Mouse (Mus musculus) megakaryocyte, embryonic 14.5 days (primary cell): ENCODE measurements around the gene Jak1. TPM values are rescaled to one million over a fixed set of nuclear protein-coding genes. Genes with fewer than 3 reads are reported as not detected.

Experiments
- H3K27me3 ChIP-seq: replicated peaks from 2 replicates; pipeline ENCODE3; 2012; ENCODE audit warnings: inconsistent platforms
- H3K36me3 ChIP-seq: replicated peaks from 2 replicates; pipeline ENCODE3; 2012; ENCODE audit warnings: low read length, inconsistent platforms, mixed read lengths
- H3K4me1 ChIP-seq: 2 replicates; pipeline ENCODE4 v1.6.1; 2012; ENCODE audit warnings: inconsistent platforms
- H3K4me3 ChIP-seq: replicated peaks from 2 replicates; pipeline ENCODE3; 2012; ENCODE audit warnings: moderate library complexity, mild to moderate bottlenecking, inconsistent platforms
- H3K9me3 ChIP-seq: 2 replicates; pipeline ENCODE4 v1.6.1; 2012; ENCODE audit warnings: inconsistent platforms
- FLI1 ChIP-seq: IDR thresholded peaks from 2 replicates; pipeline ENCODE4 v1.6.1; 2012; ENCODE audit warnings: low read length, inconsistent platforms, mixed read lengths
- GATA1 ChIP-seq: IDR thresholded peaks from 3 replicates; pipeline ENCODE4 v1.6.1; 2012; ENCODE audit warnings: mixed read lengths, low read length, inconsistent platforms, borderline replicate concordance
- polyA plus RNA-seq: library from polyadenylated mRNA; stranded (reverse); fragments of >175 nt; gene quantifications from 2 replicates; pipeline ENCODE4 v1.2.3, GENCODE M21; 2012; ENCODE audit warnings: low replicate concordance; ENCODE audit not compliant: insufficient read depth

The Jak1 gene
- polyA plus RNA-seq, 1 experiment: 60.1 TPM

- Histone ChIP-seq H3K36me3 (no peaks in the 10 kb centered on the region), H3K4me1 (peaks cover 80% of the 10 kb centered on the region), H3K27me3 (no peaks in the 10 kb centered on the region), H3K4me3 (no peak overlapping the region), H3K9me3 (no peaks in the 10 kb centered on the region)
- no peak for TF ChIP-seq FLI1
- no peak for TF ChIP-seq GATA1
These were observed 30.7 kb upstream of the Jak1 start for GRCm38 (mm10) chr4:101295788-101296187.

- TF ChIP-seq FLI1: no peak
- no peak for TF ChIP-seq GATA1
- H3K36me3 ChIP-seq: no peaks in the 10 kb centered on the region
- H3K4me1 ChIP-seq: peaks cover 67% of the 10 kb centered on the region
- H3K9me3 ChIP-seq: no peaks in the 10 kb centered on the region
- no peaks in the 10 kb centered on the region for H3K27me3 ChIP-seq
- peak overlapping the region; percentile 95 for H3K4me3 ChIP-seq
These were observed 28.6 kb upstream of the Jak1 start for GRCm38 (mm10) chr4:101293661-101294060.

- H3K9me3 ChIP-seq: no peaks in the 10 kb centered on the region
- TF ChIP-seq FLI1: no peak
- TF ChIP-seq GATA1: no peak
These were observed 27.9 kb upstream of the Jak1 start for GRCm38 (mm10) chr4:101292736-101293541.

GRCm38 (mm10) chr4:101292028-101292735 lies 27.1 kb upstream of the Jak1 start:
- Histone ChIP-seq H3K27me3 (no peaks in the 10 kb centered on the region), H3K36me3 (no peaks in the 10 kb centered on the region), H3K4me3 (peak overlapping the region; percentile 95), H3K4me1 (peaks cover 53% of the 10 kb centered on the region), H3K9me3 (no peaks in the 10 kb centered on the region)
- no peak for TF ChIP-seq FLI1
- no peak for TF ChIP-seq GATA1

More at GRCm38 (mm10) chr4:101292736-101293541, 27.9 kb upstream of the Jak1 start:
- H3K4me3 ChIP-seq: peak overlapping the region; percentile 95
- no peaks in the 10 kb centered on the region for H3K27me3 ChIP-seq
- H3K36me3 ChIP-seq: no peaks in the 10 kb centered on the region
- H3K4me1 ChIP-seq: peaks cover 60% of the 10 kb centered on the region

- Histone ChIP-seq H3K27me3 (no peaks in the 10 kb centered on the region), H3K36me3 (no peaks in the 10 kb centered on the region), H3K4me3 (no peak overlapping the region), H3K4me1 (peaks cover 52% of the 10 kb centered on the region), H3K9me3 (no peaks in the 10 kb centered on the region)
- TF ChIP-seq GATA1 (no peak), FLI1 (no peak)
These were observed 23.2 kb upstream of the Jak1 start for GRCm38 (mm10) chr4:101288292-101288691.

GRCm38 (mm10) chr4:101286562-101286961 lies 21.5 kb upstream of the Jak1 start:
- no peak for TF ChIP-seq FLI1
- TF ChIP-seq GATA1: no peak
- H3K36me3 ChIP-seq: no peaks in the 10 kb centered on the region

GRCm38 (mm10) chr4:101285906-101286432 lies 20.9 kb upstream of the Jak1 start:
- Histone ChIP-seq H3K9me3 (no peaks in the 10 kb centered on the region), H3K36me3 (no peaks in the 10 kb centered on the region), H3K4me1 (peaks cover 31% of the 10 kb centered on the region), H3K4me3 (no peak overlapping the region), H3K27me3 (no peaks in the 10 kb centered on the region)
- TF ChIP-seq FLI1 (no peak), GATA1 (no peak)

More at GRCm38 (mm10) chr4:101286562-101286961, 21.5 kb upstream of the Jak1 start:
- Histone ChIP-seq H3K9me3 (no peaks in the 10 kb centered on the region), H3K4me1 (peaks cover 36% of the 10 kb centered on the region), H3K4me3 (no peak overlapping the region), H3K27me3 (no peaks in the 10 kb centered on the region)

- Histone ChIP-seq H3K36me3 (no peaks in the 10 kb centered on the region), H3K4me1 (peaks cover 25% of the 10 kb centered on the region), H3K9me3 (no peaks in the 10 kb centered on the region), H3K27me3 (no peaks in the 10 kb centered on the region), H3K4me3 (no peak overlapping the region)
- TF ChIP-seq FLI1 (no peak), GATA1 (no peak)
These were observed 18.9 kb upstream of the Jak1 start for GRCm38 (mm10) chr4:101283938-101284337.

GRCm38 (mm10) chr4:101282237-101282636 lies 17.2 kb upstream of the Jak1 start:
- H3K4me3 ChIP-seq: no peak overlapping the region
- no peak for TF ChIP-seq GATA1
- no peaks in the 10 kb centered on the region for H3K36me3 ChIP-seq
- H3K9me3 ChIP-seq: peaks cover 2% of the 10 kb centered on the region; the same call in 1 of the 2 replicates
- H3K4me1 ChIP-seq: peaks cover 22% of the 10 kb centered on the region
- H3K27me3 ChIP-seq: no peaks in the 10 kb centered on the region

GRCm38 (mm10) chr4:101280119-101280518 lies 15.0 kb upstream of the Jak1 start:
- Histone ChIP-seq H3K27me3 (no peaks in the 10 kb centered on the region), H3K4me1 (peaks cover 18% of the 10 kb centered on the region), H3K4me3 (no peak overlapping the region), H3K9me3 (peaks cover 5% of the 10 kb centered on the region; the same call in 1 of the 2 replicates), H3K36me3 (no peaks in the 10 kb centered on the region)
- no peak for TF ChIP-seq GATA1
- TF ChIP-seq FLI1: no peak
